ENCODE assay signal across 8 mouse cellular contexts in genomic region chr5:49975971-49976370, GRCm38 (mm10).
DNase-seq lines count a peak whose midpoint lies in the region; ATAC-seq and TF ChIP-seq lines count a peak whose summit lies in the region.

No protein-coding gene starts in this region.

- no peak for ATAC-seq in kidney, postnatal 0 days (replicated peaks; ENCODE audit: low FRiP score, low read depth)
- no peak for ATAC-seq in neural tube, embryonic 11.5 days (ENCODE audit: insufficient read depth, low FRiP score, low TSS enrichment)

- H3K9me3 ChIP-seq in kidney, postnatal 0 days (replicated peaks; ENCODE audit: low read length) = no peaks in the 10 kb centered on the region
- H3K9me3 ChIP-seq in neural tube, embryonic 11.5 days (ENCODE audit: control insufficient read depth, low read length) = no peaks in the 10 kb centered on the region

- no peak overlapping the region for H3K4me2 ChIP-seq in kidney, postnatal 0 days (ENCODE audit: low read length)
- no peak overlapping the region for H3K4me2 ChIP-seq in neural tube, embryonic 11.5 days (ENCODE audit: low read depth)

- peak; percentile 81 for TF ChIP-seq CTCF in kidney, postnatal 0 days (IDR thresholded peaks at IDR 0.05; ENCODE audit: low read depth)

- peaks cover 21% of the 10 kb centered on the region for H3K36me3 ChIP-seq in kidney, postnatal 0 days (ENCODE audit: insufficient read depth, low read length)
- no peaks in the 10 kb centered on the region for H3K36me3 ChIP-seq in neural tube, embryonic 11.5 days (ENCODE audit: control insufficient read depth, insufficient read depth, low read length)

- H3K4me1 ChIP-seq in kidney, postnatal 0 days (replicated peaks; ENCODE audit: insufficient read depth, low read length) = no peaks in the 10 kb centered on the region
- H3K4me1 ChIP-seq in neural tube, embryonic 11.5 days (ENCODE audit: control insufficient read depth, insufficient read depth, low read length) = no peaks in the 10 kb centered on the region

- 50% methylated on average over 2 of the region's 2 CpGs for WGBS in kidney, postnatal 0 days
- 66% methylated on average over 2 of the region's 2 CpGs for WGBS in neural tube, embryonic 11.5 days

- peak; percentile 25 for DNase-seq in CD4-positive helper T cell, adult 2 months (ENCODE audit: low read depth, low spot score)
- DNase-seq in Muller cell, postnatal 12 days (ENCODE audit: inconsistent ontology term) = peak; percentile 34
- peak; percentile 37 for DNase-seq in cerebellum, adult 9-11 months
- peak; percentile 58 to 77 for DNase-seq in frontal cortex, postnatal 25 days (ENCODE audit: low spot score in 2 of 2)
- DNase-seq in kidney, postnatal 0 days (ENCODE audit: low spot score) = peak; percentile 81
- peak; percentile 58 for DNase-seq in liver
- DNase-seq in neural tube, embryonic 11.5 days (ENCODE audit: low spot score) = peak; percentile 65
- DNase-seq in T-cell, adult 2 months (ENCODE audit: low spot score) = no peak

- H3K4me3 ChIP-seq in kidney, postnatal 0 days (replicated peaks; ENCODE audit: low read depth, low read length) = no peak overlapping the region
- H3K4me3 ChIP-seq in neural tube, embryonic 11.5 days (ENCODE audit: low read depth, low read length) = no peak overlapping the region

- H3K27me3 ChIP-seq in kidney, postnatal 0 days (ENCODE audit: insufficient read depth, low read length) = no peaks in the 10 kb centered on the region
- no peaks in the 10 kb centered on the region for H3K27me3 ChIP-seq in neural tube, embryonic 11.5 days (ENCODE audit: control insufficient read depth, insufficient read depth, low read length)

- no peak overlapping the region for H3K27ac ChIP-seq in kidney, postnatal 0 days
- H3K27ac ChIP-seq in neural tube, embryonic 11.5 days (ENCODE audit: low read depth, low read length) = no peak overlapping the region

- H3K9ac ChIP-seq in kidney, postnatal 0 days (ENCODE audit: low read depth, low read length) = no peak overlapping the region
- H3K9ac ChIP-seq in neural tube, embryonic 11.5 days (ENCODE audit: low read length) = no peak overlapping the region
